Mouse (Mus musculus) cerebellum, adult 9-11 months (tissue): ENCODE results near the gene Nicn1.
A peak's percentile ranks its signal among the peaks of the same experiment; 100 is the strongest.
"Not testable (repeated sequence)": the region's sequence is repeated elsewhere in the genome, so short reads cannot be mapped to it uniquely, and the experiment has no call there.

Source experiments
- DNase-seq: peaks from one replicate; pipeline ENCODE4 v3.0.0; 2022

The Nicn1 gene

DNA sequence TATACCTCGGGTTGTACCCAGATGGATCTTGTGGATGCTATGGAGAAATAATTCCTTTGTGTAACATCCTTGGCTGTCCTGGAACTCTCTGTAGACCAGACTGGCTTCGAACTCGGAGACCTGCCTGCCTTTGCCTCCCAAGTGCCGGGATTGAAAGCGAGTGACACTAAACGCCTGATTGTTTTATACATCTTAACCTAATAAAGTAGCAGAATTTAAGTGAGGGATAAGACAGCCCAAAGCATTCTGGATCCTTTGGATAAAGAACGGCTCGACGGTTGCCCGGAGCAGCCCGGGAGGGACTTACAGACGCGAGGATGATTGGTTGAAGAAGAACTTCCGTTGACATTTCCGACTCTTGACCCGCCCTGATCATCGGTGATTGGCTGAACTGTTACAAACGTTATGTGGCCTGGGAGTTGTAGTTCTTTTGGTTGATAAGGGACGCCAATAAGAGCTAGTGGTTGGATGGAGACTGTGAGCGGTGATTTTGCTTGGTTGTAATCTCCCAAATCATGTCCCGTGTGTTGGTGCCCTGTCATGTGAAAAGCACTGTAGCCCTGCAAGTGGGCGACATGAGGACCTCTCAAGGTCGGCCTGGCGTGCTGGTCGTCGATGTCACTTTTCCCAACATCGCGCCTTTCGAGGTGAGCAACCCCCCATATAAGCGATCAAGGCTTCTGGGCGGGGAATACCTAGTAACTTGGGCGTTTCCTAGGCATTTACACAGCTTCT lies at the start of gene Nicn1:
Gene Nicn1, plus strand, starts transcription at position 414 of the 735 bp plus-strand sequence.
- DNase-seq = peak; percentile 95

DNA sequence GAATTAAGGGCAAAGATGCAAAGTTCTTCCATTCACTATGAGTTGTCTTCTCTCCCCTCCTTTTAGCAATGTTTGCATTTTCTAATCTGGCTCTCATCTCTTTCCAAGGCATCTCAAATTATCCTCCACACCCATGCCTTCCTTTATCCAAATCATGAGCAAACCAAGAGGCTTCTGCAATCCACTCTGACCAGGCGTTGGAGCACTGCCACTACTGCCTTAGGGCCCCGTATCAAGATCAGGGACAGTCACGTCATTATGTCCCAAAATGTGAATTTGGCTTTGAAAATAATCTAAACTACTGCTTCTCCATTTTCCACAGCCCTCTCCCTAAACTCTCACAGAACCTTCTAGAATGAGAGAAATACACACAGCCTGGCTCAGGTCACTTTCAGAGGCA lies 45.7 kb upstream of the Nicn1 start:
- no peak for DNase-seq

DNA sequence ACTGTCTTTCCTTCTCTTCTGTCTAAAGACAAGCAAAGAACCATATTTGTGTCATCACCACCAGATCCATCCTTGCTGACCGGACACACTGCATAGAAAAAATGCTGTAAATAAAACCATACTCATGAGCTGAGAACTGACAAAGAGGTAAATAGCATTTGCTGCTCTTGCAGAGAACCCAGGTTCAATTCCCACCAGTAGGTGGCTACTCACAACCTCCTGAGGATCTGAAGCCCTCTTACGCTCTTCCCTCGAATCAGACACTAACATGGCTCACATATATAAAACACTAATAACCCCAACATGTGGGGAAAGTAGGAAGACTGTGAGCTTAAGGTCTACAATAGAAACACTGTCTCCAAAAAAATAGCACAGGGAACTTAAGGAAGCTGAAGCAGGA lies 45.2 kb upstream of the Nicn1 start:
- no peak for DNase-seq

GRCm38 (mm10) chr9:108248957-108249356 lies 41.3 kb upstream of the Nicn1 start:
- DNase-seq = no peak

DNA sequence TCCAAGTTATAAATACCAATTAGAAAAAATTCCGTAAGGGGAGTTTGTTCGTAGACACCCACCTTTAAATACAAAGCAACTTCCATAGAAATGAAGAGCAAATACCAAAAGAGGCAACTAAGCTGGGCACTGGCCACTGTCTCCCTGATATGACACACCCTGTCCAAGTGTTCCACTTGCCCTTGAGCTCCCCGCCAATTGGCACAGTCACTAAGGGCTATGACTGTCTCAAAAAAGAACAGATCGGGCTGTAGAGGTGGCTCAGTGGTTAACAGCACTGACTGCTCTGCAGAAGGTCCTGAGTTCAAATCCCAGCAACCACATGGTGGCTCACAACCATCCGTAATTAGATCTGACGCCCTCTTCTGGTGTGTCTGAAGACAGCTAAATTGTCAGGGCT lies 38.4 kb upstream of the Nicn1 start:
- no peak for DNase-seq

DNA sequence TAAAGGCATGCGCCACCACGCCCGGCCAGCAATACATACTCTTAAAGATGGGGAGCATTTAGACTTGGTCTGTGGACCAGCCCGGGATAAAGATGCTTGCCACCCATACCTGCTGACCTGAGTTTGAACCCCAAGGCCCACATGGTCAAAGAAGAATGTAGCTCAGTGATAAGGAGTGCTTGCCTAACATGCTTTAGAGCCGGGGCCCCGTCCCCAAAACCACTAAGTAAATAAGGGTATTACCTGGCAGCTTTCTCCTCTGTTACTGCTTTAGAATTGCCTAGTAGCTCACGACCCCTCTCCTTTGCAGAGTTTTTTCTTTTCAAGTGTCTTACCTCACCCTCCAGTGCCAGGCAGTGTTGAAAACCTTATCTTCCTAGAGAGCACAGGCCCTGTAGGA lies 37.5 kb upstream of the Nicn1 start:
- no peak for DNase-seq

- DNase-seq = no peak
Measured at GRCm38 (mm10) chr9:108260526-108260925, 29.7 kb upstream of the Nicn1 start.

GRCm38 (mm10) chr9:108261865-108262264 lies 28.4 kb upstream of the Nicn1 start:
- DNase-seq = no peak

DNA sequence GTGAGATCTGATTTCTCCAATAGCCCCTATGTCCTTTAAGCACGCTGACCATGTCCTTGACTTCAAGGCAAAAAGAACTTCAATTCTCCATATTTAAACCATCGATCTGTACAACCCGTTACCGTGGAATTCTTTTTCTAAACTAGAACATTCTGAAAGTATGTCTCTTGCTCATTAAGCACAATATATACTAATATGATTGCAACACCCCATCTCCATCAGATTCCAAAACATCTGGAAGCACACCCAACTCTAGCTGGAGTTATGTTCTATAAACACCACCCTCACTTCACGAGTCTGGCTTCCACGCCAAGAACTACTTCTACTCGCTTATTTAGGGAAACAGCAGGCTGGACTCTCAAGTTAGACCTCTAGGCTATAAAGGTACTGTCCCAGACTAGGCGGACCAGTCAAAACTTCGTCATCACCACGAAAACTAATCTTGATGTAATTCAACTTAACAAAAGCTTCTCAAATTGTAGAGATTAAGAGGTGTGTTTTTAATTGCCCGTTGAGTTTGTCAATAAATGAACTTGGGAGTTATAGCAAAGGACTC lies 27.7 kb upstream of the Nicn1 start:
- DNase-seq = no peak

GRCm38 (mm10) chr9:108263131-108263681 lies 27.0 kb upstream of the Nicn1 start:
- no peak for DNase-seq

- peak; percentile 99 for DNase-seq
Measured at GRCm38 (mm10) chr9:108263690-108264190, 26.5 kb upstream of the Nicn1 start, which contains the start of gene Dag1. Gene Dag1, minus strand, starts transcription at chr9:108263958.

GRCm38 (mm10) chr9:108264191-108264921 lies 25.9 kb upstream of the Nicn1 start:
- peak; percentile 62 for DNase-seq

- no peak for DNase-seq
Measured at GRCm38 (mm10) chr9:108266261-108266935, 23.8 kb upstream of the Nicn1 start.

DNA sequence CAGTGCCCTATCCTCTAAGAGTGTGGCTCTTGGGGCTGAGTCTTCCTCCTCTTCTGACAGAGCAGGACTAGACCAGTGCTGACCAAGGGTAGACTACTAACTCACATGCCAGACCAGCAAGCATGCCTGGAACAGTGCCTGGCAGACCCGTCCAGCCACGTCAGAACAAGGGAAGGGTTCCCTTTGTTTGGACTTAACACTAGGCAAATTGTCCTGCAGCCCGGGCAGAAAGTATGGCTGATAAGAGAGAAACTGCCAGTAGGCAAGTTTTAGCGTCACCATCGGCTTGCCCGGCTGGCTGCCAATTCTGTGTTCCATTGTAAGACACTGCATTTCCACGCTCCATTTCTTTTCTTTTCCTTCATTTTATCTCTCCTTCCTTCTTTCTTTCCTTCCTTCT lies 22.5 kb upstream of the Nicn1 start:
- DNase-seq = no peak

- not testable (repeated sequence) for DNase-seq
Measured at GRCm38 (mm10) chr9:108268701-108269100, 21.5 kb upstream of the Nicn1 start.

- DNase-seq = no peak
Measured at GRCm38 (mm10) chr9:108271941-108272340, 18.3 kb upstream of the Nicn1 start.

- DNase-seq = no peak
Measured at GRCm38 (mm10) chr9:108272691-108273090, 17.5 kb upstream of the Nicn1 start.

DNA sequence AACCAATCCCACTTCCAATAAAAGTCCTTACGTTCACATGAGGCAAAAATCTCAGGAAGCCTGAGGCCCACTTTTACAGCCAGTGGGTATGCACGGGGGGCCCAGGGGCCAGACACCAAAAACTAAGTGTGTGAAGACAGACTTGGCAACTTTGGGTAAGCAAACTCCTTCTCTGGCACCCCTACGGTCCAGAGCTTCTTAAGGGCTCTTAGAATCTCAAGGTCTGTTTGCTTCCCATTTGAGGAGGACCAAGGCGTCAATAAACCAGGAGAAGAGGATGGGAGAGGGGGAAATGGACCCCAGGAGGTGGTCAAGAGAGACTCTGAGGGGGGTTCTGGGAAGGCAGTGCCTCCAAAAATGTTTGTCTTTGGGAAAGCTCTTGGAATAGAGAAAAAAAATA lies 16.7 kb upstream of the Nicn1 start:
- no peak for DNase-seq

- no peak for DNase-seq
Measured at GRCm38 (mm10) chr9:108274476-108275330, 15.5 kb upstream of the Nicn1 start.

- DNase-seq = no peak
Measured at GRCm38 (mm10) chr9:108275331-108275659, 14.9 kb upstream of the Nicn1 start.

DNA sequence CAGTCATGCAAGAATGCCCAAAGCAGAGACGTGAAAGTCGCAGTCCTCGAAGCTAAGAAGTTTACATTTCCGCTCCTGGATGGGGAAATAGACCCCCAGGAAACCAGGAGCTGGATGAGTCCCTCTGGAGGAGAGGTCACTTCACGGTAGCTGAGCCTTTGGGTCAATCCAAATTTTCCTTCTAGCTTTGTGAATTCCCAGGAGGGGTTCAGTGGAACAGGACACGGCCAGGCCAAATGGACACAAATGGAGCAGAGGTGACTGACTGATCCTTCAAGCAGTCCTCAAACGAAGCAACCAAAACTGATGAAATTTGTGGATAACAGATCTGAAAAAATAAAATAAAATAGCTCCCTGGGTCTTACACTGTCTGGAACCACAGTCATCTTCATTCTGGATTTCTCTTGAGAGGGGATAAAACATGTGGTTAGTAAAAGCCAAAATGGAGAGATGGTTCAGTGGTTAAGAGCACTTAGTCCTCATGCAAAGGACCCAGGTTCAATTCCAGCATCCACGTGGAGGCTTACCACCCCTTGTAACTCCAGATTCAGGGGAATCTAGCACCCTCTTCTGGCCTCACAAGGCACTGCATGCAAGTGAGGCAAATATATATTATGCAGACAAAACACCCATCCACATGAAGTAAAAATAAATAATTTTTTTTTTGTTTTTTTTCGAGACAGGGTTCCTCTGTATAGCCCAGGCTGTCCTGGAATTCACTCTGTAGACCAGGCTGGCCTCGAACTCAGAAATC lies 11.4 kb upstream of the Nicn1 start:
- no peak for DNase-seq
